Mouse (Mus musculus) MEL (cell line): ENCODE measurements at regions not wholly inside any gene's neighbourhood (a gene's known extent, or its start where the extent isn't known, plus 50 kb on each side); places are given as distances from the start of the nearest gene placed in this dataset.

Source experiments
- DNase-seq: peaks from one replicate; pipeline ENCODE4 v3.0.0; 2011; ENCODE audit warnings: low read depth, low spot score
- H3K27ac ChIP-seq: 2 replicates; pipeline ENCODE4 v1.5.1; 2012; ENCODE audit warnings: low read depth, mild to moderate bottlenecking, control low read depth, low read length, moderate library complexity; ENCODE audit not compliant: control insufficient read depth
- H3K27me3 ChIP-seq, 2 experiments: fragments of 150-350 bp in 1 of 2; sonication (generic) in 1 of 2; 2 replicates each; pipeline ENCODE4 v1.6.1; 2012; ENCODE audit warnings: low read length in 2 of 2, mild to moderate bottlenecking in 2 of 2, improper control_type of control experiment in 1 of 2, moderate library complexity in 1 of 2; ENCODE audit not compliant: insufficient read depth in 2 of 2, control insufficient read depth in 1 of 2
- H3K36me3 ChIP-seq, 2 experiments: 2 replicates each; pipeline ENCODE4 v1.6.1; 2012 to 2014; ENCODE audit warnings: low read length in 2 of 2, improper control_type of control experiment in 1 of 2, inconsistent platforms in 1 of 2, mild to moderate bottlenecking in 1 of 2; ENCODE audit not compliant: insufficient read depth in 2 of 2, control insufficient read depth in 1 of 2
- H3K4me1 ChIP-seq, 2 experiments: fragments of 150-350 bp in 1 of 2; sonication (generic) in 1 of 2; 2 replicates each; pipeline ENCODE4 v1.6.1; 2012; ENCODE audit warnings: low read length in 2 of 2, improper control_type of control experiment in 1 of 2, mild to moderate bottlenecking in 1 of 2; ENCODE audit not compliant: insufficient read depth in 2 of 2, control insufficient read depth in 1 of 2
- H3K4me3 ChIP-seq, 2 experiments: fragments of 150-350 bp in 1 of 2; sonication (generic) in 1 of 2; 2 replicates each; pipeline ENCODE4 v1.5.1; 2012; ENCODE audit warnings: low read depth in 2 of 2, low read length in 2 of 2, mild to moderate bottlenecking in 2 of 2, moderate library complexity in 2 of 2, control low read depth in 1 of 2, improper control_type of control experiment in 1 of 2; ENCODE audit not compliant: control insufficient read depth in 1 of 2, insufficient read depth in 1 of 2
- H3K79me2 ChIP-seq: 2 replicates; pipeline ENCODE4 v1.6.1; 2012; ENCODE audit warnings: mild to moderate bottlenecking, low read length, moderate library complexity; ENCODE audit not compliant: control insufficient read depth, poor library complexity, insufficient read depth
- H3K9ac ChIP-seq: 2 replicates; pipeline ENCODE4 v1.6.1; 2012; ENCODE audit warnings: low read depth, mild to moderate bottlenecking, control low read depth, low read length, moderate library complexity; ENCODE audit not compliant: control insufficient read depth, poor library complexity, severe bottlenecking
- H3K9me3 ChIP-seq: fragments of 150-350 bp; sonication (generic); replicated peaks from 2 replicates; pipeline ENCODE4 v1.6.1; 2012; ENCODE audit warnings: mild to moderate bottlenecking, low read length, improper control_type of control experiment, moderate library complexity; ENCODE audit not compliant: insufficient read depth
- BHLHE40 ChIP-seq: IDR thresholded peaks from 2 replicates; pipeline ENCODE4 v1.6.1; 2012; ENCODE audit warnings: low read depth, mild to moderate bottlenecking, inconsistent platforms, low read length, improper control_type of control experiment, borderline replicate concordance
- CHD1 ChIP-seq: IDR thresholded peaks from 2 replicates; pipeline ENCODE4 v1.6.1; 2012; ENCODE audit warnings: low read depth, mild to moderate bottlenecking, inconsistent platforms, low read length, improper control_type of control experiment
- CTCF ChIP-seq, 3 experiments: IDR thresholded peaks in 2 of 3; conservative IDR thresholded peaks in 1 of 3; 2 replicates each; pipeline ENCODE4 v1.5.1; 2011 to 2012; ENCODE audit warnings: low read length in 3 of 3, low read depth in 2 of 3, mild to moderate bottlenecking in 2 of 3, improper control_type of control experiment in 1 of 3, inconsistent platforms in 1 of 3, mixed read lengths in 1 of 3, moderate library complexity in 1 of 3; ENCODE audit not compliant: control insufficient read depth in 1 of 3, insufficient read depth in 1 of 3, poor library complexity in 1 of 3, severe bottlenecking in 1 of 3
- GABPA ChIP-seq: IDR thresholded peaks from 2 replicates; pipeline ENCODE4 v1.6.1; 2012; ENCODE audit warnings: low read depth, mild to moderate bottlenecking, inconsistent platforms, low read length, improper control_type of control experiment, moderate library complexity
- GATA1 ChIP-seq: IDR thresholded peaks from 2 replicates; pipeline ENCODE4 v1.6.1; 2011; ENCODE audit warnings: low read depth, low read length, improper control_type of control experiment
- HCFC1 ChIP-seq: IDR thresholded peaks from 2 replicates; pipeline ENCODE4 v1.6.1; 2012; ENCODE audit warnings: low read depth, mild to moderate bottlenecking, inconsistent platforms, low read length, improper control_type of control experiment, moderate library complexity
- KAT2A ChIP-seq: conservative IDR thresholded peaks from 2 replicates; pipeline ENCODE4 v1.6.1; 2012; ENCODE audit warnings: low read depth, low read length, improper control_type of control experiment, inconsistent platforms
- MAX ChIP-seq: IDR thresholded peaks from 2 replicates; pipeline ENCODE4 v1.6.1; 2011; ENCODE audit warnings: low read length, improper control_type of control experiment
- MAZ ChIP-seq: IDR thresholded peaks from 2 replicates; pipeline ENCODE4 v1.6.1; 2012; ENCODE audit warnings: low read depth, mild to moderate bottlenecking, inconsistent platforms, low read length, improper control_type of control experiment
- MEF2A ChIP-seq: IDR thresholded peaks from 2 replicates; pipeline ENCODE4 v1.6.1; 2014; ENCODE audit warnings: low read depth, mild to moderate bottlenecking, inconsistent platforms, low read length, improper control_type of control experiment; ENCODE audit not compliant: poor library complexity, insufficient replicate concordance, severe bottlenecking; ENCODE audit errors: extremely low read depth
- MYB ChIP-seq: IDR thresholded peaks from 2 replicates; pipeline ENCODE4 v1.6.1; 2011; ENCODE audit warnings: mild to moderate bottlenecking, low read depth, low read length, improper control_type of control experiment
- NELFE ChIP-seq: IDR thresholded peaks from 2 replicates; pipeline ENCODE4 v1.6.1; 2011; ENCODE audit warnings: low read depth, low read length, improper control_type of control experiment
- NRF1 ChIP-seq: IDR thresholded peaks from 2 replicates; pipeline ENCODE4 v1.6.1; 2014; ENCODE audit warnings: low read depth, mild to moderate bottlenecking, inconsistent platforms, low read length, improper control_type of control experiment, moderate library complexity; ENCODE audit not compliant: poor library complexity, insufficient read depth, severe bottlenecking
- POLR2A ChIP-seq, 2 experiments: IDR thresholded peaks; 2 replicates each; pipeline ENCODE4 v1.6.1; 2011 to 2012; ENCODE audit warnings: low read length in 2 of 2, mild to moderate bottlenecking in 2 of 2, control low read depth in 1 of 2, improper control_type of control experiment in 1 of 2, low read depth in 1 of 2, moderate library complexity in 1 of 2; ENCODE audit not compliant: control insufficient read depth in 1 of 2, insufficient read depth in 1 of 2, poor library complexity in 1 of 2
- POLR2AphosphoS2 ChIP-seq: IDR thresholded peaks from 2 replicates; pipeline ENCODE4 v1.6.1; 2011; ENCODE audit warnings: low read length, improper control_type of control experiment
- POLR2AphosphoS5 ChIP-seq: IDR thresholded peaks from 2 replicates; pipeline ENCODE4 v1.6.1; 2012; ENCODE audit warnings: low read depth, borderline replicate concordance, mild to moderate bottlenecking, inconsistent platforms, low read length, moderate library complexity, mixed read lengths
- RAD21 ChIP-seq: IDR thresholded peaks from 2 replicates; pipeline ENCODE4 v1.6.1; 2011; ENCODE audit warnings: mild to moderate bottlenecking, low read depth, low read length, improper control_type of control experiment
- SMC3 ChIP-seq: IDR thresholded peaks from 2 replicates; pipeline ENCODE4 v1.6.1; 2011; ENCODE audit warnings: low read depth, low read length, improper control_type of control experiment
- TAL1 ChIP-seq: IDR thresholded peaks from 2 replicates; pipeline ENCODE4 v1.6.1; 2012; ENCODE audit warnings: mild to moderate bottlenecking, inconsistent platforms, low read length, moderate library complexity, mixed read lengths
- TCF12 ChIP-seq: IDR thresholded peaks from 2 replicates; pipeline ENCODE4 v1.6.1; 2014; ENCODE audit warnings: low read depth, mild to moderate bottlenecking, inconsistent platforms, low read length, improper control_type of control experiment, moderate library complexity
- UBTF ChIP-seq: IDR thresholded peaks from 2 replicates; pipeline ENCODE4 v1.6.1; 2012; ENCODE audit warnings: low read depth, mild to moderate bottlenecking, inconsistent platforms, low read length, improper control_type of control experiment, moderate library complexity, borderline replicate concordance; ENCODE audit not compliant: insufficient read depth
- USF1 ChIP-seq: IDR thresholded peaks from 2 replicates; pipeline ENCODE4 v1.6.1; 2014; ENCODE audit warnings: low read depth, mild to moderate bottlenecking, inconsistent platforms, low read length, improper control_type of control experiment, moderate library complexity
- USF2 ChIP-seq, 2 experiments: IDR thresholded peaks; 2 replicates each; pipeline ENCODE4 v1.6.1; 2011 to 2012; ENCODE audit warnings: improper control_type of control experiment in 2 of 2, low read length in 2 of 2, borderline replicate concordance in 1 of 2, inconsistent platforms in 1 of 2, low read depth in 1 of 2, mild to moderate bottlenecking in 1 of 2; ENCODE audit not compliant: insufficient read depth in 1 of 2
- ZC3H11A ChIP-seq: IDR thresholded peaks from 2 replicates; pipeline ENCODE4 v1.6.1; 2012; ENCODE audit warnings: low read depth, mild to moderate bottlenecking, inconsistent platforms, low read length, improper control_type of control experiment
- ZKSCAN1 ChIP-seq: IDR thresholded peaks from 2 replicates; pipeline ENCODE4 v1.6.1; 2012; ENCODE audit warnings: low read depth, mild to moderate bottlenecking, inconsistent platforms, low read length, improper control_type of control experiment, moderate library complexity

- Histone ChIP-seq H3K27ac (no peak overlapping the region), H3K9me3 (no peaks in the 10 kb centered on the region), H3K9ac (no peak overlapping the region), H3K79me2 (no peaks in the 10 kb centered on the region), H3K4me1 (no peaks in the 10 kb centered on the region), H3K4me3 (no peak overlapping the region), H3K27me3 (peaks cover 0 to 5% of the 10 kb centered on the region in 2 experiments; a peak in 1 of 4 replicates), H3K36me3 (no peaks in the 10 kb centered on the region)
- DNase-seq, result no peak
- TF ChIP-seq CHD1 (no peak), NELFE (no peak), POLR2AphosphoS5 (no peak), SMC3 (no peak), MYB (no peak), POLR2AphosphoS2 (no peak), ZKSCAN1 (no peak), GATA1 (no peak)
Measured at GRCm38 (mm10) chr11:17461701-17462100, 204.3 kb downstream of the C1d start.

GRCm38 (mm10) chr11:17464875-17465274, 207.5 kb downstream of the C1d start:
- H3K36me3 ChIP-seq, result no peaks in the 10 kb centered on the region
- H3K4me1 ChIP-seq, result no peaks in the 10 kb centered on the region
- no peak for DNase-seq
- no peaks in the 10 kb centered on the region for H3K27me3 ChIP-seq
- no peak overlapping the region for H3K27ac ChIP-seq
- H3K9ac ChIP-seq, result no peak overlapping the region
- TF ChIP-seq MEF2A (no peak), CTCF (IDR thresholded peaks at IDR 0.05 in 2 of 3, conservative IDR thresholded peaks at IDR 0.05 in 1 of 3; ENCODE audit: control insufficient read depth in 1 of 3, insufficient read depth in 1 of 3, low read depth in 2 of 3, low read length in 3 of 3, poor library complexity in 1 of 3, severe bottlenecking in 1 of 3) (peak; percentile 8 to 40 (median 28); a peak in 4 of 6 replicates), SMC3 (peak; percentile 18; the same call in 1 of the 2 replicates), RAD21 (peak; percentile 37), ZC3H11A (no peak), KAT2A (no peak)
- H3K79me2 ChIP-seq, result no peaks in the 10 kb centered on the region
- H3K4me3 ChIP-seq, result no peak overlapping the region
- no peaks in the 10 kb centered on the region for H3K9me3 ChIP-seq

DNA sequence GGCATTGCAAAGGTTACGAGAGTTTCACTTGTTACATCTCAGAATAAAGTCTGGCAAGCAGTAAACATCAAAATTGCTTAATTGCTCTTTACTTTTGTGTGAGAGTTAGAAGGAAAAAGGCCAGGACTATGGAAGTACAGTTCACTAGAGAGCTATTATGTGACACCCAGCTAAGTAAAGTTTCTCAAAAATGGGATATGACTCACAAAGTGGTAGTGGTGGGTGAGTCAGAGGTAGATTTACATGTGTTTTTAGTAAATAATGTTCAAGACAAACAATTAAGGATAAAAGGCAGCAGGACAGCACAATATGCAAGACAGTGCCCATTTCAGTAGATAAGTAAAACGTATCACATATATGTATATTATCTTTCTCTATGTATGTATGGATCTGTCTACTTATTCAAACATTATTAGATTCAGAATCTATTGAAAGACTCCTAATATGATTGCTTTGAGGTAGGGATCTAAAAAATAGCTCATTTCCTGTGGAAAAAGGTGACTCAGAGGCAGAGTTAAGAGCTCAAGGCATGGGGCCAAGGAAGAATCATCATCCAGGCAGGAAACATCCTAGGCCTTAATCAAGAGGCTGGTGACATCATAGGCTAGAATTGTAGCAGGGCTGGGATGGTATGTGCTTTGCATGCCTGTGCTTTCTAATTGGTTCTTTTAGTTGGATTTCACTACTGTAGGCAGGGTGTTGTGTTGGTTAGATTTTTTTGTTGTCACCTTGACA, 211.2 kb downstream of the C1d start:
- H3K4me1 ChIP-seq, result no peaks in the 10 kb centered on the region
- no peaks in the 10 kb centered on the region for H3K36me3 ChIP-seq
- no peaks in the 10 kb centered on the region for H3K9me3 ChIP-seq
- no peak overlapping the region for H3K9ac ChIP-seq
- H3K27ac ChIP-seq, result no peak overlapping the region
- H3K79me2 ChIP-seq, result no peaks in the 10 kb centered on the region
- H3K4me3 ChIP-seq, result no peak overlapping the region
- no peaks in the 10 kb centered on the region for H3K27me3 ChIP-seq
- DNase-seq, result no peak
- TF ChIP-seq MAX (no peak), NELFE (no peak), TCF12 (no peak), RAD21 (no peak), CHD1 (no peak), NRF1 (no peak), GABPA (no peak), POLR2A (IDR thresholded peaks at IDR 0.05; ENCODE audit: control insufficient read depth in 1 of 2, insufficient read depth in 1 of 2, low read depth in 1 of 2, low read length in 2 of 2, poor library complexity in 1 of 2) (no peak), UBTF (no peak), USF2 (IDR thresholded peaks at IDR 0.05; ENCODE audit: borderline replicate concordance in 1 of 2, insufficient read depth in 1 of 2, low read depth in 1 of 2, low read length in 2 of 2) (no peak), GATA1 (no peak), USF1 (no peak), HCFC1 (no peak), BHLHE40 (no peak), TAL1 (no peak), MAZ (no peak)
